9 mouse cellular contexts compared by ENCODE assay signal in genomic region chr9:47126236-47126635, GRCm38 (mm10).
A peak's percentile ranks its signal among the peaks of the same experiment; 100 is the strongest.
DNase-seq lines count a peak whose midpoint lies in the region; ATAC-seq and TF ChIP-seq lines count a peak whose summit lies in the region.
"Had no signal": no experiment of that assay in that cellular context is flagged by ENCODE, and none has a peak within 500 bp of the region (broad histone marks: within the 10 kb centered on the region; RNA-seq: fewer than 3 reads in every experiment).

No protein-coding gene starts in this region.

- TF ChIP-seq EP300 in liver, embryonic 14.5 days (IDR thresholded peaks at IDR 0.05; ENCODE audit: low read depth), result no peak

- no peaks in the 10 kb centered on the region for H3K4me1 ChIP-seq in forebrain, postnatal 0 days (ENCODE audit: insufficient read depth)
- no peaks in the 10 kb centered on the region for H3K4me1 ChIP-seq in forebrain, embryonic 11.5 days (replicated peaks; ENCODE audit: control insufficient read depth, insufficient read depth, low read length)
- no peaks in the 10 kb centered on the region for H3K4me1 ChIP-seq in liver, embryonic 14.5 days (replicated peaks; ENCODE audit: control insufficient read depth in 2 of 2, insufficient read depth in 2 of 2, low read length in 1 of 2)
- peaks cover 1% of the 10 kb centered on the region; the same call in 1 of the 2 replicates for H3K4me1 ChIP-seq in liver, embryonic 12.5 days
- H3K4me1 ChIP-seq: embryonic facial prominence, embryonic 15.5 days had no signal

- H3K27ac ChIP-seq in forebrain, postnatal 0 days (ENCODE audit: low read depth, low read length), result no peak overlapping the region
- H3K27ac ChIP-seq in forebrain, embryonic 11.5 days (ENCODE audit: low read depth, low read length), result no peak overlapping the region
- H3K27ac ChIP-seq in liver, embryonic 14.5 days, result no peak overlapping the region
- no peak overlapping the region for H3K27ac ChIP-seq in liver, embryonic 12.5 days
- H3K27ac ChIP-seq: embryonic facial prominence, embryonic 15.5 days had no signal

- H3K27me3 ChIP-seq in forebrain, postnatal 0 days (ENCODE audit: insufficient read depth, low read length), result no peaks in the 10 kb centered on the region
- H3K27me3 ChIP-seq in forebrain, embryonic 11.5 days (ENCODE audit: control insufficient read depth, insufficient read depth, low read length), result no peaks in the 10 kb centered on the region
- H3K27me3 ChIP-seq in liver, embryonic 14.5 days (ENCODE audit: control insufficient read depth, insufficient read depth, low read length), result no peaks in the 10 kb centered on the region
- peaks cover 6% of the 10 kb centered on the region; the same call in 1 of the 2 replicates for H3K27me3 ChIP-seq in liver, embryonic 12.5 days (replicated peaks)
- H3K27me3 ChIP-seq: embryonic facial prominence, embryonic 15.5 days had no signal

- no peak for ATAC-seq in forebrain, postnatal 0 days
- no peak for ATAC-seq in forebrain, embryonic 11.5 days (replicated peaks; ENCODE audit: low FRiP score)
- ATAC-seq in liver, embryonic 14.5 days (ENCODE audit: insufficient read depth), result no peak
- ATAC-seq in liver, embryonic 12.5 days, result no peak

- WGBS in forebrain, postnatal 0 days, result 62% methylated on average over 2 of the region's 2 CpGs
- WGBS in forebrain, embryonic 11.5 days, result 56% methylated on average over 2 of the region's 2 CpGs
- WGBS in liver, embryonic 14.5 days (ENCODE audit: insufficient replicate concordance), result 45% methylated on average over 2 of the region's 2 CpGs
- 43% methylated on average over 2 of the region's 2 CpGs for WGBS in liver, embryonic 12.5 days (ENCODE audit: insufficient replicate concordance)

- no peak overlapping the region for H3K4me2 ChIP-seq in forebrain, postnatal 0 days (ENCODE audit: low read depth)
- H3K4me2 ChIP-seq in forebrain, embryonic 11.5 days (ENCODE audit: low read depth, low read length, severe bottlenecking), result no peak overlapping the region
- H3K4me2 ChIP-seq in liver, embryonic 14.5 days (ENCODE audit: low read depth), result no peak overlapping the region
- H3K4me2 ChIP-seq in liver, embryonic 12.5 days, result no peak overlapping the region
- H3K4me2 ChIP-seq: embryonic facial prominence, embryonic 15.5 days had no signal

- no peak overlapping the region for H3K4me3 ChIP-seq in forebrain, postnatal 0 days (ENCODE audit: low read depth, low read length)
- H3K4me3 ChIP-seq in forebrain, embryonic 11.5 days (ENCODE audit: low read depth, low read length), result no peak overlapping the region
- no peak overlapping the region for H3K4me3 ChIP-seq in liver, embryonic 14.5 days (ENCODE audit: insufficient read depth in 1 of 2, low read depth in 2 of 2, low read length in 2 of 2)
- H3K4me3 ChIP-seq in liver, embryonic 12.5 days, result no peak overlapping the region
- H3K4me3 ChIP-seq: embryonic facial prominence, embryonic 15.5 days had no signal

- peak; percentile 53 for TF ChIP-seq CTCF in forebrain, postnatal 0 days (IDR thresholded peaks at IDR 0.05; ENCODE audit: low read depth)
- peak; percentile 45 for TF ChIP-seq CTCF in liver, embryonic 14.5 days (IDR thresholded peaks at IDR 0.05; ENCODE audit: low read depth)

- H3K9me3 ChIP-seq in forebrain, postnatal 0 days (ENCODE audit: low read length), result no peaks in the 10 kb centered on the region
- no peaks in the 10 kb centered on the region for H3K9me3 ChIP-seq in forebrain, embryonic 11.5 days (ENCODE audit: control insufficient read depth, low read length)
- H3K9me3 ChIP-seq in liver, embryonic 14.5 days (ENCODE audit: control insufficient read depth, low read length), result no peaks in the 10 kb centered on the region
- H3K9me3 ChIP-seq in liver, embryonic 12.5 days (replicated peaks), result no peaks in the 10 kb centered on the region
- H3K9me3 ChIP-seq: embryonic facial prominence, embryonic 15.5 days had no signal

- H3K36me3 ChIP-seq in forebrain, postnatal 0 days (ENCODE audit: insufficient read depth), result no peaks in the 10 kb centered on the region
- no peaks in the 10 kb centered on the region for H3K36me3 ChIP-seq in forebrain, embryonic 11.5 days (ENCODE audit: control insufficient read depth, insufficient read depth, low read length)
- H3K36me3 ChIP-seq in liver, embryonic 14.5 days (replicated peaks; ENCODE audit: control insufficient read depth, insufficient read depth, low read depth), result no peaks in the 10 kb centered on the region
- no peaks in the 10 kb centered on the region for H3K36me3 ChIP-seq in liver, embryonic 12.5 days
- H3K36me3 ChIP-seq: embryonic facial prominence, embryonic 15.5 days had no signal

- DNase-seq in forebrain, postnatal 0 days, result no peak
- DNase-seq in forebrain, embryonic 11.5 days (ENCODE audit: low spot score), result no peak
- no peak for DNase-seq in liver, embryonic 14.5 days (ENCODE audit: low read depth in 3 of 3, low spot score in 3 of 3)
- DNase-seq in embryo, embryonic 11.5 days (ENCODE audit: low read depth, low spot score), result peak; percentile 7
- DNase-seq in retina, embryonic 14.5 days (ENCODE audit: low spot score), result peak; percentile 29
- no peak for DNase-seq in frontal cortex, postnatal 36 days (ENCODE audit: low spot score in 2 of 2)
- no peak for DNase-seq in left cerebral cortex, adult 8-10 months (ENCODE audit: low spot score in 2 of 2)

- H3K9ac ChIP-seq in forebrain, postnatal 0 days, result no peak overlapping the region
- H3K9ac ChIP-seq in forebrain, embryonic 11.5 days (ENCODE audit: low read length), result no peak overlapping the region
- H3K9ac ChIP-seq in liver, embryonic 14.5 days (replicated peaks), result no peak overlapping the region
- H3K9ac ChIP-seq in liver, embryonic 12.5 days, result no peak overlapping the region
- H3K9ac ChIP-seq: embryonic facial prominence, embryonic 15.5 days had no signal

Comparison
In these comparisons a context has a peak if more than half of its experiments do, and no peak if none do; other contexts are left out.
1. DNase-seq: peak in embryo, embryonic 11.5 days (single experiment) and retina, embryonic 14.5 days (single experiment); none in forebrain, postnatal 0 days (single experiment), forebrain, embryonic 11.5 days (single experiment), liver, embryonic 14.5 days (0 of 3), frontal cortex, postnatal 36 days (0 of 2) and left cerebral cortex, adult 8-10 months (0 of 2).